8 mouse cellular contexts compared by ENCODE assay signal in the genomic region with DNA sequence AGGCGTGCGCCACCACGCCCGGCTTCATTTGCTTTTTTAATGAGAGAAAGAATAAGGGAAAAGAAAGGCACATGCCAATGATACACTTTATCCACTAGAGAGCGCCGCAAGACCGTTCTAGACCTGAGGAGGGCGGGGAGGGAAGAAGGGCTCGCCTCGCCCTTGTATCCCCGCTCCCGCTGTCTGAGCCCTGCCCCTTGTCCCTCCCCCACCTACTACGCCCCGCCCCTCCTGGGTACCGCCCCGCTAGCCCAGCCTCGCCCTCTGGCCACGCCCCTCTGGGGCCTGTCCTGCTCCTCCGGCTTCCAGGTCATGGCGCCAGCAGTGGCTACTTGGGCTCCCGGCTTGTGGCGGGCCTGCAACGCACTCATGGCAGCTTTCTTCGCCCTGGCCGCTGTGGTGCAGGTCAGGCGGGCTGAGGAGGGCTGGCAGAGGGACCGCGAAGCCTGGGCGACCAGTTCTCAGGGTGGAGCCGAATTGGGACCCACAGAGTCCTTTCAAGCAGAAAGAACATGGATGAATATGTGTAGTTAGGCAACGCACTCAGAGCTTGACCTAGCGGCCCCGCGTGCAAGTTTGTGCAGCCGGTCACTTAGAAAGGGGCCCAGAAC. TPM values are rescaled to one million over a fixed set of nuclear protein-coding genes. Genes with fewer than 3 reads are reported as not detected.
DNase-seq lines count a peak whose midpoint lies in the region; ATAC-seq lines count a peak whose summit lies in the region.

A gene (plus strand): TSS at position 288 of the 611 bp plus-strand sequence.

- peak; percentile 95 for ATAC-seq in hindbrain, embryonic 15.5 days (ENCODE audit: low FRiP score, low read depth)

- DNase-seq in T-cell, adult 2 months (ENCODE audit: low spot score): peak; percentile 88
- peak; percentile 85 to 92 for DNase-seq in cerebellum, postnatal 36 days
- peak; percentile 64 to 74 for DNase-seq in frontal cortex, postnatal 36 days (ENCODE audit: low spot score in 2 of 2)
- peak; percentile 74 for DNase-seq in left cerebral cortex, adult 11 months (ENCODE audit: low spot score)
- peak; percentile 96 for DNase-seq in lung, postnatal 4 days
- DNase-seq in retina, postnatal 7 days (ENCODE audit: low read depth, low spot score): peak; percentile 94
- DNase-seq in urinary bladder, adult 2 months (ENCODE audit: low spot score): peak; percentile 83

- H3K27me3 ChIP-seq in hindbrain, embryonic 15.5 days: 0 out of 2 replicates have a peak, but pooled peaks cover 2% of the 10 kb centered on the region

- peaks cover 17% of the 10 kb centered on the region; the same call in 1 of the 2 replicates for H3K4me1 ChIP-seq in hindbrain, embryonic 15.5 days (replicated peaks)

- 2% methylated on average over 35 of the region's 35 CpGs for WGBS in hindbrain, embryonic 15.5 days

- H3K27ac ChIP-seq in hindbrain, embryonic 15.5 days (replicated peaks): 0 out of 2 replicates have a peak within 1 kb of the TSS, but pooled peaks have one; percentile 12

- H3K9me3 ChIP-seq in hindbrain, embryonic 15.5 days: no peaks in the 10 kb centered on the region

- peak within 1 kb of the TSS; percentile 41 for H3K4me3 ChIP-seq in hindbrain, embryonic 15.5 days

- H3K4me2 ChIP-seq in hindbrain, embryonic 15.5 days: peak within 1 kb of the TSS; percentile 70

- no peaks in the 10 kb centered on the region for H3K36me3 ChIP-seq in hindbrain, embryonic 15.5 days

- peak within 1 kb of the TSS; percentile 50 for H3K9ac ChIP-seq in hindbrain, embryonic 15.5 days

RNA-seq across cellular contexts. Expression of the gene that starts here (rescaled TPM):
- polyA plus RNA-seq in hindbrain, embryonic 15.5 days (2015; fragmentation: Nextera tagmentation; extraction: Ambion mirVana): 0.34 and 0.67 TPM in 2 replicates
- polyA plus RNA-seq in urinary bladder, adult 2 months (2012; rRNA removed): 7.4 and 8.1 TPM in 2 replicates

Comparison
In these comparisons a context has a peak if more than half of its experiments do, and no peak if none do; other contexts are left out.
1. Peak in every context shown above with its lines: DNase-seq, ATAC-seq, H3K4me3 ChIP-seq and H3K27ac ChIP-seq.
2. Peak in ATAC-seq, H3K4me3 ChIP-seq, H3K27ac ChIP-seq, H3K9ac ChIP-seq and H3K4me2 ChIP-seq in hindbrain, embryonic 15.5 days; RNA of the gene not detected or under 1 TPM.